Mouse (Mus musculus): ENCODE measurements at regions not wholly inside any gene's neighbourhood (a gene's known extent, or its start where the extent isn't known, plus 50 kb on each side); places are given as distances from the start of the nearest gene placed in this dataset.
"Not testable (repeated sequence)": the region's sequence is repeated elsewhere in the genome, so short reads cannot be mapped to it uniquely, and the experiment has no call there.

DNA sequence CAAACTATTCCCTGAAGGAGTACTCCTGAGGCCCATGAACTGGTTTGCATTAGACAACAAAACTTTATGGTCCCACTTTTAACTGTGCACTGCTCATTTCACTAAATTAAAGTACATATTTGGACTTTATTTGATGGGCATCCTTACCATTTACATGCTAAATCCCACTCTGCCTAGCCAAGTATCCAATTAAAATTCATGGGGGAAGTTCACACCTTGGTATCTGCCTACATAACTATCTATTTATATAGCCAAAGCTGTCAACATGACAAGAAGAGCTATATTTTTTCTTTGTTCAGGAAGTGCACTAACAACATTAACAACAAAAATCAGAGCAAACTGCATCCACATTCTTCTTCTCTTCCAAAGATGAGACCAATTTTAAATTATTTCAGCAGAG lies 317.7 kb upstream of the Nwd2 start:
- DNase-seq (ENCODE audit: low spot score in 2 of 2): no peak

DNA sequence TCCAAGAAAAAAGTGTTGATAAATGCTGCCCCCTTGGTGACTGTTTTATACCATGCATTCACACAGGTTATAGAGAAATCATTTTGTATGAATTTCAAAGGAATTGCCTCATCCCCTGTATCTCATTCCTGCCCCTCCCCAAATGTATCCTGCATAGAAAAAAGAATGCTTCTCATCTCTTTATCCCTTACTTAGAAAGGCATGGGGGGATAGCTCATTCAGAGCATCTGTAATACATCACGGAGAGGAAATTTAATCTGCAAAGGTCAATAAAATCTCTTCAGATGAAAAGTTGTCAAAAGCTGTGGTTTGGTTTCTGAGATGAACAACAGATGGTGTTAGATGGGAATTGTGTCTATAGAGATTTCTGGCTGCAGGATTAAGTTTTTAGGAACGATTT lies 297.8 kb upstream of the Nwd2 start:
- no peak for DNase-seq (ENCODE audit: low spot score in 2 of 2)

DNA sequence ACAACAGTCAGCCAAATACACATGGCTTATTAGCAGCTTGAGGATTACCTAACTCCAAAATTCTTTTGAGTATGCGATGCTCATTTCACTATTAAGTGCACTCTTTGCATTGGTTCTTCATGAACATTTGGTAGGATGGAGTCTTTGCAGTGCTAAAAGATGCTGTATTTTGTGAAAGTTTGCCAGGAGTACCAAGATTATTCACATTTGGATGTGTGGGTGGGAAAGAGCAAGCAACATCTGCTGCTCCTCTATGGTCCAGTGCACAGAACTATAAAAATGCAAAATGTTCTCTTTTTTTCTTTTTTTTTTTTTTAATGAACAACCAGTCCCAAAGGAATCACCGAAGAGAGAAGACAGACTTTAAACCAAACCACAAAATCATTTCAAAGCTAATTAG lies 256.9 kb upstream of the Nwd2 start:
- no peak for DNase-seq (ENCODE audit: low spot score in 2 of 2)

DNA sequence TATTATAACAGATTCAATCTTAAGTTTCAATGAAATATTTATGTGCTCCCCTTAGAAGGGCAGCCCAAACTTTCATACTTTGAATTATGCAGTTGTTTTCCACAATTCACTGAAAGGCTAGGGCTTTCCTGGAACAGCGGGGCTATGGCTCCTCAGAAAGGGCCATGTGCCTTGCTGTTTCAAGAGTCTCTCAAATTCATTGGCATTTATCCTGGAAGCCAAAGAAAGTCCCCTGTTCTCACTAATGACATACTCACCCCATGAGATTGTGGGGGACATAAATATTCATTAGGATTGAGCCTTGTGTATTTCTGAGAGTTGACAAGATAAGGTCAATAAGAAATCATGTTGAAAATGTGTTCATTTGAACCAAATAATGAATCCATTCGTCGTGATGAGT lies 250.9 kb upstream of the Nwd2 start:
- no peak for DNase-seq (ENCODE audit: low spot score in 2 of 2)

DNA sequence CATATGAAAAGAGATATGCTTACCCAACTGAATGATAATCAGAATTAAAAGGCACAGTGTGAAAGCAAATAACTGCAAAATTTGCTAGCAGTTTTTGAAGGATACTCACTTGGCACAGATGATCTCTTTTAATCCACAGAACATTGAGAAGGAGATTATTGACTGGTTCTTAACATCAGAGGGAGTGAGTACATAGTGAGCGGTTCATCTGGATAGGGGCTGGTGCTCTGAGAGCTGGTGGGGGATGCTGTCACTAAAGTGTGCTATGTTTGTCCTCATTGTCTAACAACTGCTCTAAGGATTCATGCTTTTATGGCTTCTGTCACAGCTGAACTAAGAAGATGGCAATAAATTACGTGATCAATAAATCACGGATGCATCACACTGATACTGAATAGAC lies 218.7 kb upstream of the Nwd2 start:
- no peak for DNase-seq (ENCODE audit: low spot score in 2 of 2)

DNA sequence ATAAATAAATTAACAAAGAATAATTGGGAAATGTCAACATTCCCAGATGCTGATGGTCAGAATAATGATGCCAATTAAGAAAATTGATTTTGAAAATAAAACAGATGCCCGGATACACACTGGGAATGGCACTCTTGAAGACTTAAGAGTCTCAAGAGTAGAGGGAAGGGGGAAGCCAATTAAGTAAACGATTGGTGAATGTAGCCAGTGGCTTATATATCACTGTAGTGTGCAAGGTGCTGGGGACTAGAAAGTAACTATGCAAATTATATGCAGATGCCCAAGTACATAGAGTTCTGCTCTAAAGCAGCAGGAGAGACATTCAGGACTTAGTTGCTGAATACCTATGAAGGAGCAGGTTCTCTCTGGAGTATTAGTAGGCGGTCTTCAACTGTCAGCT lies 204.5 kb upstream of the Nwd2 start:
- DNase-seq (ENCODE audit: low spot score in 2 of 2): no peak

- DNase-seq (ENCODE audit: low spot score in 2 of 2): no peak
Measured at GRCm38 (mm10) chr5:63445171-63445570, 203.7 kb upstream of the Nwd2 start.

GRCm38 (mm10) chr5:63468526-63469268 lies 180.2 kb upstream of the Nwd2 start:
- DNase-seq (ENCODE audit: low spot score in 2 of 2): no peak

DNA sequence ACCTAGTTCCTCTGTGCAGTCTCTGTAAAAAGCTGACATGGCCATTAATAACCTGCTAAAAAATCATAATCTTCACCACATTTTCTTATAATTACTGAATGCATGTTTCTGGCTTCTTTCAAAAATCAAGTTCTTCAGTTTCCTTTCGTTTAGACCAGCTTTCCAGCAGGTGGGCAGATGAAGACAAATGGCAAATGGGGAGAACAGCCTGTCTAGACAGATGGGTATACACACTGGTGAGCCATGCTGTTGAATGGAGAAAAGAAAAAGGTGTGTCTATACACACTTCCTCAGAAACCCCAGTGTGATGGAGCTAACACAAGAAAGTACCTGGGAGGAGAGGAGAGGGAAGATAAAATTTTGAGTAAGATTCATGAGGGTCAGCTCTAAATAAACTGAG lies 179.2 kb upstream of the Nwd2 start:
- DNase-seq (ENCODE audit: low spot score in 2 of 2): no peak

- DNase-seq (ENCODE audit: low spot score in 2 of 2): no peak
Measured at GRCm38 (mm10) chr5:63473163-63473562, 175.7 kb upstream of the Nwd2 start.

DNA sequence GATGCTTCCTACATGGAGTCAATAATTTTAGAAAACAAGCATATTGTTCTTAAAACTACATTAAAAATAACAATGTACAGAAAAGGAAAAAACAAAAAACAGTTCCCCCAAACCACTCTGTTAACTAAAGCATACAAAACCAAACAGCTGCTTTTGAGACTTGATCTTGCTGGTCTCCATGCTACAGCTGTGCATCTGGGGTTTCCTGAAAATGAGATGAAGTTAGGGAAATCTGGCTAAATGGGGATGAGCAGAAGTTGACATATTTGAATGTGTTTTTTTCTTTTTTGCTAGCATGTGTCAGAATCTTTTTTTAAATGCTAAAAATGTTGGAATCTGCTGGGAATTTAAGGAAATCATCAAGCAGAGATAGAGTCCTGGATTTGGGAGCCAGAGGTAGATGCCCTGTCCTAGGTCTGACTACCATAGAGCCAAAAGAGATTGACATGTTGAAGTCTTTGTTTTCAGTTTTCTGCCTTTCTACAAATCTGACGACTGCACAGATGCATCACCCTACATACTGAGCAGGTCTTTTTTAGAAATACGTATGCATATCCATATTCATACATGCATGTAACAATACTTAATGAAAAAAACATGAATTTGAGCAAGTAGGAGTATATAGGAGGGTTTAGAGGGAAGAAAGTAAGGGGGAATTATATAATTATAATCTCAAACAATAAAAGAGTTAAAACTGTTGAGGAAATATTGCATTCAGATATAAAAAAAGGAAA lies 172.5 kb upstream of the Nwd2 start:
- no peak for DNase-seq (ENCODE audit: low spot score in 2 of 2)

- peak; percentile 8 to 18 for DNase-seq (ENCODE audit: low spot score in 2 of 2)
Measured at GRCm38 (mm10) chr5:63498952-63499351, 149.9 kb upstream of the Nwd2 start.

DNA sequence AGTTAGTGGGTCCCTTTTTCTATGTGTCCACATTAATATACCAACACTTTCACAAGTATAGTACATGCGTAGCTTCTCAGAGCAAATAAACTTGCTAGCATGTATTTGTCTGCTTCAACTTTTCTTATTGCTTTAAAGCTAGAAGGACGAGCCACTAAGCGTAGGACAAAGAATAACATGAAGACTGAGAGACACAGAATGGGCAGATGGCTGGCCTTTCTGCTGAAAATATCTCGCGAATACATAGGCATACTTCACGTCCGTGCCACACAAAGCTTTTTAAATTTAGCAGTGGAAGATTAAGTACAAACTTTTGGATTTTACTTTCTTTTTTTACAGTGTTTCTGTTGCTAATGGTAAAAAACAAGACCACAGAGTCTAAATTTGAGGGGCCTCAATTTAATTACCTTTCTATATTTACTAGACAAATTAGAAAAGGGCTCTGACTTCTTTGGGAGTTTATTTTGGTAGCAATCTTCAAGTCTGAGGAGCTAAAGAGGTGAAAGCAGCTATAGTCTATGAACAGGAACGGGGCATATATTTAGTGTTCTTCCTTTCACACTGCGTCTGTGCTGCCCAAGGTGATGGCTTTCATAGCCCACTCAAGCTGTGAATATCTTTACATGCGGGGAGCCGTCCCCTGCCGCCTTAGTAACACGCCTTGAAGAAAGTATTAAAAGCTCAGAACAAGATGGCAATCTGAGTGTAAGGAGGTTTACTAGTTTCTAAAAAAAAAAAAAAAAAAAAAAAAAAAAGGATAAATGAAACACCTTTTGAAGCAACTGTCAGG lies 145.7 kb upstream of the Nwd2 start:
- DNase-seq (ENCODE audit: low spot score in 2 of 2): no peak

GRCm38 (mm10) chr5:63534197-63534596 lies 114.7 kb upstream of the Nwd2 start:
- DNase-seq (ENCODE audit: low spot score in 2 of 2): no peak

- DNase-seq (ENCODE audit: low spot score in 2 of 2): no peak
Measured at GRCm38 (mm10) chr5:63540530-63540929, 108.4 kb upstream of the Nwd2 start.

GRCm38 (mm10) chr5:63545482-63545881 lies 103.4 kb upstream of the Nwd2 start:
- no peak for DNase-seq (ENCODE audit: low spot score in 2 of 2)

GRCm38 (mm10) chr5:63565891-63566290 lies 83.0 kb upstream of the Nwd2 start:
- DNase-seq (ENCODE audit: low spot score in 2 of 2): not testable (repeated sequence)

- no peak for DNase-seq (ENCODE audit: low spot score in 2 of 2)
Measured at GRCm38 (mm10) chr5:63575401-63575800, 73.5 kb upstream of the Nwd2 start.

DNA sequence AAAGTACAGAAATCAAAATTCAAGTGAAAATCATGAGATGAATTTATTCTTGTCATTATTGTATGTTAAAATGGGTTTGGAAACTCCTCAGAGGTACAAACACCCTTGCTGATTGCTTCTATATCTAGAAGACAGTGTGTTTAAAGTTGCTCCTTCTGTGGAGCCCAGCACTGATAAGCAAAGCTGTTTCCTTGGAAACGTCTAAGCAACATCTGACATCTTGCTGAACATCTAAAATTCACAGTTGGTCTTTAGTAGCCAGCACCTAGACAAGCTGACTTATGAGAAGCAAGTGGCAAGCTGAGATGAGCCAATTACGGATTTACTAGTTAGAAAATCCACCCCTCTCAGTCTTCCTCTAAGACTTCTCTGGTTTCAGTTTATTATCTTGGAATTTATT lies 69.5 kb upstream of the Nwd2 start:
- DNase-seq (ENCODE audit: low spot score in 2 of 2): no peak

DNA sequence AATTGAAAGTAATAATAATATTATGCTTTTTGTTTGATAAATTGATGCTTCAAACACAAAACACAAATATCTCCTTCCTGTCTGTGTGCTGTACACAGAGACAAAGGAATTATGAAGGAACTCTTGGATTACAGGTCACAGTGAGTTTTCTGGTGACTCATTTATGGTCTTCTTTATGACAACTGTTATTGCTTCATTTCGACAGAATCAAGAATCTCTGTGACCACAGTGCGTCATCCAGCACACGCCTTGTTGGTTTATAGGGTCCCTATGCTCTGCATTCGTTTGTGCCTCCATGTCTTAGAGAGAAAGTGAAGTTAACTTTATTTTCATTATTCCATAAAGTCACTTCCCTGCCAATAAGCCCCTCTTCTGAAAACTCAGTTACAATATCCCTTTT lies 61.9 kb upstream of the Nwd2 start:
- no peak for DNase-seq (ENCODE audit: low spot score in 2 of 2)

DNA sequence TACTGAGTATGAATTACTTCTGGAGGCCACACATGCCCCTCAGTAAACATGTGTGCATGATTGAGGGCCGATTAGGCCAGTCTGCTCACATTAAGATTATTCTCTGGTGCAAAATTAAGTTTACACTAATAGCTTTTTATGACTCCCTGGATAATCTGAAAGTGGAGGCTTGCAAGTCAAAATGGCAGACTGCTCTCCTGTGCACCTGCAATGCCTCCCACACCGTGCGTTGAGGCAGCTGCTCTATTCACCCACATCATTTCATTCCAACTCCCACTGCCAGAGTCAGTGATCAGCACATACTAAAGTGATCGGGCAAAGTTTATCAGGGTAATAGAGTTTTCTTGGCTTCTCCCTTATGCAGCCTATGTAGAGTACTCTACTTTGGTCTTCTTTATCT lies 61.0 kb upstream of the Nwd2 start:
- DNase-seq (ENCODE audit: low spot score in 2 of 2): no peak
